Mouse (Mus musculus) cerebellum, postnatal 4 days (tissue): ENCODE measurements around the gene Gap43.
"Not testable (repeated sequence)": the region's sequence is repeated elsewhere in the genome, so short reads cannot be mapped to it uniquely, and the experiment has no call there.

Source experiments
- DNase-seq, 2 experiments: peaks; one replicate each; pipeline ENCODE4 v3.0.0; 2022; ENCODE audit warnings: low spot score in 2 of 2, mixed read lengths in 1 of 2

The Gap43 gene

GRCm38 (mm10) chr16:42294481-42294880 is 46.0 kb downstream of the Gap43 start:
- DNase-seq, result peak in 1 of 2 experiments; percentile 49

GRCm38 (mm10) chr16:42294056-42294455 is 46.4 kb downstream of the Gap43 start:
- DNase-seq, result no peak

- DNase-seq, result no peak
These were observed 48.9 kb downstream of the Gap43 start for GRCm38 (mm10) chr16:42291572-42291971.

- DNase-seq, result no peak
These were observed 56.4 kb downstream of the Gap43 start for GRCm38 (mm10) chr16:42284005-42284404.

GRCm38 (mm10) chr16:42277713-42278112 is 62.7 kb downstream of the Gap43 start:
- no peak for DNase-seq

- no peak for DNase-seq
These were observed 63.2 kb downstream of the Gap43 start for GRCm38 (mm10) chr16:42277268-42277667.

GRCm38 (mm10) chr16:42276216-42277141 is 64.0 kb downstream of the Gap43 start:
- peak; percentile 71 to 88 for DNase-seq

- DNase-seq, result peak in 1 of 2 experiments; percentile 56
These were observed 64.8 kb downstream of the Gap43 start for GRCm38 (mm10) chr16:42275518-42276215.

- no peak for DNase-seq
These were observed 69.2 kb downstream of the Gap43 start for GRCm38 (mm10) chr16:42271213-42271612.

GRCm38 (mm10) chr16:42269587-42269967 is 70.9 kb downstream of the Gap43 start:
- DNase-seq, result no peak

GRCm38 (mm10) chr16:42268843-42269586 is 71.4 kb downstream of the Gap43 start:
- DNase-seq, result peak in 1 of 2 experiments; percentile 61

- no peak for DNase-seq
These were observed 75.3 kb downstream of the Gap43 start for GRCm38 (mm10) chr16:42265185-42265584.

- no peak for DNase-seq
These were observed 77.4 kb downstream of the Gap43 start for GRCm38 (mm10) chr16:42262935-42263542.

- DNase-seq, result peak in 1 of 2 experiments; percentile 80
These were observed 84.8 kb downstream of the Gap43 start for GRCm38 (mm10) chr16:42255693-42256092.

- no peak for DNase-seq
These were observed 85.2 kb downstream of the Gap43 start for GRCm38 (mm10) chr16:42255222-42255621.

- DNase-seq, result no peak
These were observed 88.2 kb downstream of the Gap43 start for GRCm38 (mm10) chr16:42252252-42252651.

- DNase-seq, result not testable (repeated sequence)
These were observed 96.3 kb downstream of the Gap43 start for GRCm38 (mm10) chr16:42244121-42244520.

- no peak for DNase-seq
These were observed 109.1 kb downstream of the Gap43 start for GRCm38 (mm10) chr16:42231306-42231705.
